Comparison of ENCODE assay signal across 15 mouse cellular contexts in the genomic region with DNA sequence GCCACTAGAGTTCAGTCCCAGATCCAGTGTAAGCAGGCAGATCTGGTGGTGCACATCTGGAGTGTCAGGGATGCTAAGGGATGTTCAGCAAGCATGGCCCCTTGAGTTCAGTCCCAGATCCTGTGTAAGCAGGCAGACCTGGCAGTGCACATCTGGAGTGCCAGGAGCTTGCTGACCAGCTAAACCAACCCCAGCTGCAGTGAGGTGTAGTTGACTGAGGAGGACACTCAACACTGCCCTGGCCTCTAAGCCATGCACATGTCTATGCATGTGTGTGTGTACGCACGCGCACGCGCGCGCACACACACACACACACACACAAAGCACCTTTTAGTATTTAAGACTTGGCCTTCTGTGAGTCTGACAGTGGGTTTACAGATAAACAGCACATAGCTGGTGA.
"Had no signal": no experiment of that assay in that cellular context is flagged by ENCODE, and none has a peak within 500 bp of the region (broad histone marks: within the 10 kb centered on the region; RNA-seq: fewer than 3 reads in every experiment).

No protein-coding gene starts in this region.

- H3K4me1 ChIP-seq: neural tube, embryonic 15.5 days; stomach, embryonic 15.5 days had no signal

- H3K9ac ChIP-seq: neural tube, embryonic 15.5 days; stomach, embryonic 15.5 days had no signal

- H3K27me3 ChIP-seq: neural tube, embryonic 15.5 days; stomach, embryonic 15.5 days had no signal

- H3K9me3 ChIP-seq: neural tube, embryonic 15.5 days; stomach, embryonic 15.5 days had no signal

- H3K4me2 ChIP-seq: neural tube, embryonic 15.5 days; stomach, embryonic 15.5 days had no signal

- DNase-seq: retina, postnatal 1 day; right cerebral cortex, adult 18-20 months; right cerebral cortex, postnatal 14 days; right cerebral cortex, postnatal 25 days; right cerebral cortex, postnatal 4 days; spleen, adult 18-20 months; thymus, adult 18-20 months; thymus, adult 2 months; thymus, postnatal 14 days; thymus, postnatal 25 days; thymus, postnatal 36 days; thymus, postnatal 4 days had no signal

- H3K4me3 ChIP-seq: neural tube, embryonic 15.5 days; stomach, embryonic 15.5 days had no signal

- H3K27ac ChIP-seq: neural tube, embryonic 15.5 days; stomach, embryonic 15.5 days; stomach, postnatal 0 days had no signal
